Mouse (Mus musculus): Measurements from ENCODE around the gene Gstm6. TPM values are rescaled to one million over a fixed set of nuclear protein-coding genes. Genes with fewer than 3 reads are reported as not detected.
"Not testable (repeated sequence)": the region's sequence is repeated elsewhere in the genome, so short reads cannot be mapped to it uniquely, and the experiment has no call there.

Gstm6 gene
- total and polyA plus RNA-seq, 2 experiments from 2014 or later = 8.7 to 12.6 TPM

GRCm38 (mm10) chr3:107898691-107899090, 44.9 kb downstream of the Gstm6 start:
- Histone ChIP-seq H3K4me1 (ENCODE audit: insufficient read depth, low read length) (peaks cover 13% of the 10 kb centered on the region), H3K9ac (replicated peaks; ENCODE audit: low read length) (no peak overlapping the region), H3K4me3 (ENCODE audit: low read length) (no peak overlapping the region), H3K27me3 (ENCODE audit: insufficient read depth, low read length) (no peaks in the 10 kb centered on the region), H3K4me2 (ENCODE audit: low read depth, low read length) (no peak overlapping the region), H3K36me3 (ENCODE audit: insufficient read depth, low read length) (no peaks in the 10 kb centered on the region; the same call in 1 of the 2 replicates), H3K27ac (no peak overlapping the region), H3K9me3 (ENCODE audit: low read length) (no peaks in the 10 kb centered on the region)
- 90% methylated on average over 13 of the region's 13 CpGs for WGBS
- no peak for ATAC-seq
- no peak for DNase-seq (ENCODE audit: low spot score)
- TF ChIP-seq CTCF (IDR thresholded peaks at IDR 0.05; ENCODE audit: low read depth) = no peak

GRCm38 (mm10) chr3:107895720-107896569, 47.6 kb downstream of the Gstm6 start, which contains the start of gene Gstm5:
Gene Gstm5 (plus strand): TSS chr3:107895821.
- peaks cover 13% of the 10 kb centered on the region for H3K4me1 ChIP-seq (ENCODE audit: insufficient read depth, low read length)
- DNase-seq (ENCODE audit: low spot score) = peak; percentile 93

GRCm38 (mm10) chr3:107895194-107895719, 48.3 kb downstream of the Gstm6 start:
- H3K4me2 ChIP-seq (ENCODE audit: low read depth, low read length) = peak overlapping the region; percentile 98
- no peaks in the 10 kb centered on the region for H3K27me3 ChIP-seq (ENCODE audit: insufficient read depth, low read length)
- H3K9ac ChIP-seq (replicated peaks; ENCODE audit: low read length) = peak overlapping the region; percentile 90
- no peak; the same call in 1 of the 2 replicates for ATAC-seq
- TF ChIP-seq CTCF (IDR thresholded peaks at IDR 0.05; ENCODE audit: low read depth) = no peak
- WGBS = 10% methylated on average over 6 of the region's 6 CpGs
- peaks cover 10% of the 10 kb centered on the region for H3K36me3 ChIP-seq (ENCODE audit: insufficient read depth, low read length)
- H3K9me3 ChIP-seq (ENCODE audit: low read length) = no peaks in the 10 kb centered on the region
- peak overlapping the region; percentile 77 for H3K4me3 ChIP-seq (ENCODE audit: low read length)
- no peak for DNase-seq (ENCODE audit: low spot score)
- peak overlapping the region; percentile 91; the same call in 1 of the 2 replicates for H3K27ac ChIP-seq
- H3K4me1 ChIP-seq (ENCODE audit: insufficient read depth, low read length) = peaks cover 13% of the 10 kb centered on the region

More at GRCm38 (mm10) chr3:107895720-107896569, 47.6 kb downstream of the Gstm6 start, which contains the start of gene Gstm5:
- TF ChIP-seq CTCF (IDR thresholded peaks at IDR 0.05; ENCODE audit: low read depth) = no peak
- peak within 1 kb of the TSS; percentile 77 for H3K4me3 ChIP-seq (ENCODE audit: low read length)
- no peaks in the 10 kb centered on the region for H3K27me3 ChIP-seq (ENCODE audit: insufficient read depth, low read length)
- peak within 1 kb of the TSS; percentile 91 for H3K27ac ChIP-seq
- H3K4me2 ChIP-seq (ENCODE audit: low read depth, low read length) = peak within 1 kb of the TSS; percentile 98
- H3K36me3 ChIP-seq (ENCODE audit: insufficient read depth, low read length) = peaks cover 10% of the 10 kb centered on the region
- H3K9me3 ChIP-seq (ENCODE audit: low read length) = no peaks in the 10 kb centered on the region
- peak within 1 kb of the TSS; percentile 90 for H3K9ac ChIP-seq (replicated peaks; ENCODE audit: low read length)
- WGBS = 5% methylated on average over 40 of the region's 40 CpGs
- ATAC-seq = peak; percentile 96

- not testable (repeated sequence) for H3K4me1 ChIP-seq (ENCODE audit: insufficient read depth, low read length); ATAC-seq; H3K27me3 ChIP-seq (ENCODE audit: insufficient read depth, low read length); H3K9ac ChIP-seq (replicated peaks; ENCODE audit: low read length); H3K9me3 ChIP-seq (ENCODE audit: low read length); H3K4me2 ChIP-seq (ENCODE audit: low read depth, low read length); H3K4me3 ChIP-seq (ENCODE audit: low read length); DNase-seq (ENCODE audit: low spot score)
- Histone ChIP-seq H3K36me3 (ENCODE audit: insufficient read depth, low read length) (peaks cover 10% of the 10 kb centered on the region), H3K27ac (0 out of 2 replicates have a peak overlapping the region, but pooled peaks have one; percentile 36)
- 76% methylated on average over 2 of the region's 2 CpGs for WGBS
These were observed 54.3 kb downstream of the Gstm6 start for GRCm38 (mm10) chr3:107889236-107889635.

Other genes with a start within 250 kb of the Gstm6 start
- 54.2 and 55.3 TPM in 2 replicates for gene Ahcyl1, start 247.2 kb downstream of the Gstm6 start, total RNA-seq (2014; rRNA removed)
- gene Ahcyl1, start 247.2 kb downstream of the Gstm6 start, polyA plus RNA-seq (2015; fragmentation: Nextera tagmentation; extraction: Ambion mirVana) = 122 and 132 TPM in 2 replicates
- 13.1 and 15.1 TPM in 2 replicates for gene Csf1, start 183.3 kb downstream of the Gstm6 start, total RNA-seq (2014; rRNA removed)
- gene Csf1, start 183.3 kb downstream of the Gstm6 start, polyA plus RNA-seq (2015; fragmentation: Nextera tagmentation; extraction: Ambion mirVana) = 11.2 and 12.1 TPM in 2 replicates
- gene Eps8l3, start 66.5 kb downstream of the Gstm6 start, total RNA-seq (2014; rRNA removed) = not detected in 2 replicates
- gene Eps8l3, start 66.5 kb downstream of the Gstm6 start, polyA plus RNA-seq (2015; fragmentation: Nextera tagmentation; extraction: Ambion mirVana) = not detected in 2 replicates
- gene Gstm5, start 47.9 kb downstream of the Gstm6 start, total RNA-seq (2014; rRNA removed) = 164 and 179 TPM in 2 replicates
- 383 and 384 TPM in 2 replicates for gene Gstm5, start 47.9 kb downstream of the Gstm6 start, polyA plus RNA-seq (2015; fragmentation: Nextera tagmentation; extraction: Ambion mirVana)
- gene Gstm7, start 11.9 kb downstream of the Gstm6 start, total RNA-seq (2014; rRNA removed) = 29.8 and 41.1 TPM in 2 replicates
- 39.0 and 39.7 TPM in 2 replicates for gene Gstm7, start 11.9 kb downstream of the Gstm6 start, polyA plus RNA-seq (2015; fragmentation: Nextera tagmentation; extraction: Ambion mirVana)
- gene Gstm3, start 25.5 kb upstream of the Gstm6 start, total RNA-seq (2014; rRNA removed) = not detected in 2 replicates
- gene Gstm3, start 25.5 kb upstream of the Gstm6 start, polyA plus RNA-seq (2015; fragmentation: Nextera tagmentation; extraction: Ambion mirVana) = 0.15 TPM in 1 of 2 replicates, not detected in the other
- gene Gstm2, start 42.7 kb upstream of the Gstm6 start, total RNA-seq (2014; rRNA removed) = 5.3 and 6.1 TPM in 2 replicates
- 18.7 and 20.0 TPM in 2 replicates for gene Gstm2, start 42.7 kb upstream of the Gstm6 start, polyA plus RNA-seq (2015; fragmentation: Nextera tagmentation; extraction: Ambion mirVana)
- 161 and 174 TPM in 2 replicates for gene Gstm1, start 74.2 kb upstream of the Gstm6 start, total RNA-seq (2014; rRNA removed)
- 429 and 453 TPM in 2 replicates for gene Gstm1, start 74.2 kb upstream of the Gstm6 start, polyA plus RNA-seq (2015; fragmentation: Nextera tagmentation; extraction: Ambion mirVana)
- gene Gstm4, start 101.1 kb upstream of the Gstm6 start, total RNA-seq (2014; rRNA removed) = 6.7 and 6.9 TPM in 2 replicates
- gene Gstm4, start 101.1 kb upstream of the Gstm6 start, polyA plus RNA-seq (2015; fragmentation: Nextera tagmentation; extraction: Ambion mirVana) = 22.5 and 23.0 TPM in 2 replicates
- gene Ampd2, start 142.9 kb upstream of the Gstm6 start, total RNA-seq (2014; rRNA removed) = 56.6 and 58.4 TPM in 2 replicates
- 40.3 and 43.2 TPM in 2 replicates for gene Ampd2, start 142.9 kb upstream of the Gstm6 start, polyA plus RNA-seq (2015; fragmentation: Nextera tagmentation; extraction: Ambion mirVana)
- gene Gnat2, start 149.0 kb upstream of the Gstm6 start, total RNA-seq (2014; rRNA removed) = not detected in 2 replicates
- 0.10 and 0.25 TPM in 2 replicates for gene Gnat2, start 149.0 kb upstream of the Gstm6 start, polyA plus RNA-seq (2015; fragmentation: Nextera tagmentation; extraction: Ambion mirVana)
- gene Gnai3, start 202.4 kb upstream of the Gstm6 start, total RNA-seq (2014; rRNA removed) = 61.0 and 66.6 TPM in 2 replicates
- 97.9 and 100 TPM in 2 replicates for gene Gnai3, start 202.4 kb upstream of the Gstm6 start, polyA plus RNA-seq (2015; fragmentation: Nextera tagmentation; extraction: Ambion mirVana)
- 12.2 and 12.4 TPM in 2 replicates for gene Gpr61, start 211.1 kb upstream of the Gstm6 start, total RNA-seq (2014; rRNA removed)
- gene Gpr61, start 211.1 kb upstream of the Gstm6 start, polyA plus RNA-seq (2015; fragmentation: Nextera tagmentation; extraction: Ambion mirVana) = 6.1 and 6.8 TPM in 2 replicates
- gene Amigo1, start 242.6 kb upstream of the Gstm6 start, total RNA-seq (2014; rRNA removed) = 36.6 and 37.3 TPM in 2 replicates
- 10.7 and 11.3 TPM in 2 replicates for gene Amigo1, start 242.6 kb upstream of the Gstm6 start, polyA plus RNA-seq (2015; fragmentation: Nextera tagmentation; extraction: Ambion mirVana)